Mouse (Mus musculus) neural tube, embryonic 13.5 days (tissue): ENCODE measurements at regions not wholly inside any gene's neighbourhood (a gene's known extent, or its start where the extent isn't known, plus 50 kb on each side); places are given as distances from the start of the nearest gene placed in this dataset.

Experiments used
- ATAC-seq: fragments of 200-750 bp; cut with Nextera tagmentation; 2 replicates; pipeline ENCODE4 v1.8.0; 2017; ENCODE audit warnings: low read depth, mild to moderate bottlenecking, moderate TSS enrichment, moderate library complexity
- H3K27ac ChIP-seq: fragments of 300-500 bp; sonication (generic); replicated peaks from 2 replicates; pipeline ENCODE4 v1.5.1; 2015; ENCODE audit warnings: moderate library complexity, mild to moderate bottlenecking, inconsistent platforms
- H3K27me3 ChIP-seq: fragments of 300-500 bp; sonication (generic); 2 replicates; pipeline ENCODE4 v1.6.1; 2015; ENCODE audit warnings: mild to moderate bottlenecking, inconsistent platforms
- H3K36me3 ChIP-seq: fragments of 300-500 bp; sonication (generic); 2 replicates; pipeline ENCODE4 v1.6.1; 2015; ENCODE audit warnings: mild to moderate bottlenecking, inconsistent platforms
- H3K4me1 ChIP-seq: fragments of 300-500 bp; sonication (generic); replicated peaks from 2 replicates; pipeline ENCODE4 v1.6.1; 2015; ENCODE audit warnings: inconsistent platforms
- H3K4me2 ChIP-seq: fragments of 300-500 bp; sonication (generic); 2 replicates; pipeline ENCODE4 v1.6.1; 2015; ENCODE audit warnings: inconsistent platforms, mild to moderate bottlenecking, moderate library complexity
- H3K4me3 ChIP-seq: fragments of 300-500 bp; sonication (generic); 2 replicates; pipeline ENCODE4 v1.5.1; 2015; ENCODE audit warnings: mild to moderate bottlenecking, inconsistent platforms
- H3K9ac ChIP-seq: fragments of 300-500 bp; sonication (generic); 2 replicates; pipeline ENCODE4 v1.6.1; 2015; ENCODE audit warnings: moderate library complexity, mild to moderate bottlenecking, inconsistent platforms
- H3K9me3 ChIP-seq: fragments of 300-500 bp; sonication (generic); 2 replicates; pipeline ENCODE4 v1.6.1; 2016; ENCODE audit warnings: inconsistent platforms
- WGBS: fragments of 180-500 bp; shearing (Covaris S2); methylation state at CpG from one replicate; pipeline ENCODE4 v1.1.7; 2015; 5-methylcytosine and 5-hydroxymethylcytosine counted together

DNA sequence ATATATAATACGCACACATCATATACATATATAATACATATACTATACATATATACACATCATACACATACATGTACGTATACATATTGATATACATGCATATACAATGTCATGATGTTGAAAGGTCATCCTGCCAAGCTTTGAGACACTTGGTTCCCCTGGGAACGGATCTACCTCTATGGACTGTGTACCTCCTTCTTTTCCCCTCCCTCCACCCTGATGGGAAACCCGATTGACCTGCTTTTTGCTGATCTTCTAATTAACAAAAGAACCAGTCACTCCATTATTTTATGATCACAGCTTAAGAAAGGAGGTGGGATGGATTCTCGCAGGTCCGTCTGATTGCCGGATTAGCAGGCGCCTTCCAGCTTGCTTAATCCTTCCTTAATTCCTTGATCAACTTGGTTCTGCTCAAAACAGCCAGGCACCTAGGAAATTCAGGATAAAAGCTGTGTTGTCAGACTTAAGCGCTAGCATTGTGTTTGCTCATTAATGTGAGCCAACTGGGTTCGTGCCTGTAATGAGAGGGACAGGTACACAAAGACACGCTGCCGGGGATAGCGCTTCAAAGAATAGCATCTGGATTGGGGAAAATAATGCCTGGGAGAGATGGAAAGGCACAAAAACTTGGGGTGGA is 189.3 kb upstream of the Lrfn2 start:
- Histone ChIP-seq H3K4me3 (no peak overlapping the region), H3K9ac (no peak overlapping the region), H3K4me2 (no peak overlapping the region), H3K36me3 (no peaks in the 10 kb centered on the region), H3K9me3 (no peaks in the 10 kb centered on the region; the same call in 1 of the 2 replicates), H3K27ac (no peak overlapping the region), H3K27me3 (no peaks in the 10 kb centered on the region), H3K4me1 (no peaks in the 10 kb centered on the region)
- ATAC-seq: no peak
- WGBS: 90% methylated on average over 13 of the region's 13 CpGs

DNA sequence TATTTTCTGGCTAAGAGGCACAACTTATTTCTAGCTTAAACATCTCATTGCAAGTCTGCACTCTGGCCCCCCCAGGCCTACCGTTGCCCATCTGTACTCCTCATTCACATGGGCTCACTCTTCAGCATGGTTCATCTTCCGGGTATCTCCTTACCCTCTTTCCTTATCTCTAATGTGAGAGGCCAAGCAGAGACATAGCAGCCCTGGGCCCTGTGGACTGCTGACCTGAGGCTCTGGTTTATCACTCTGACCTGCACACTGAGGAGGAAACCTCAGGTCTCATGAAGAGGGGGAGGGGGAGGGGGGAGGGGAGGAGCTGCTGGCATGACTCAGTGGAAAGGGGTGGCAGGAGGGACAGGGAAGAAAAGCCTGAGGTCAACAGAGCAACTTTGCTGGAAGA is 162.1 kb upstream of the Lrfn2 start:
- Histone ChIP-seq H3K4me3 (no peak overlapping the region), H3K4me1 (peaks cover 36% of the 10 kb centered on the region), H3K27me3 (no peaks in the 10 kb centered on the region), H3K36me3 (no peaks in the 10 kb centered on the region), H3K4me2 (no peak overlapping the region), H3K9ac (no peak overlapping the region), H3K9me3 (no peaks in the 10 kb centered on the region), H3K27ac (no peak overlapping the region)
- WGBS: 92% methylated on average over 2 of the region's 2 CpGs
- ATAC-seq: no peak

DNA sequence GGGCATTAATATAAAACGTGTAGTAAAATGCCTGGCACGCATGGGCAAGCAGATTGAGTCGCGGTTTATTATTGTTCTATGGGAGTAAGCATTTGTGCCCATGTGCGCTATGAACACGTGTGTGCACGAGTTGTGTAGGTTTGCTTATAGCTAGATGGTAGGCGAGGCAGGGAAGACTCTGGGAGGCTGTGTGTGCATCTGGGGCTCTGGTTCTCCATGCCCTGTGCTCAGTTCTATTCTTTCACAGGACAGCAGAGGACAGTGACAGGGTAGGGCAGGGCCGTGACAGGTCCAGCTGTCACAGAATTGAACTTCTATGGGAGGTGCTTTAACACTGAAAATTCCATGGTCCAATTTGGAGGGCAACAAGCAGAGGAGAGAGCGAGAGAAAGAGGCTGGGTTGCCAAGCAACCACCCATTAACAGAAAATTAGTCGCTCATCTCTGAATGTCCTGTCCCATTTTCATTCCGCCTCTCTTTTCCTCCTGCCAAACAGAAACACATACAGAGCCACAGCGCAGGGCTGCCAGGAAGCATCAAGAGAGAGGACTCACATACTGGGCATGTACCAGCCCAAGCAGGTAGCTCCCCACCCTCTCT is 160.4 kb upstream of the Lrfn2 start:
- Histone ChIP-seq H3K4me2 (peak overlapping the region; percentile 1; the same call in 1 of the 2 replicates), H3K27me3 (no peaks in the 10 kb centered on the region), H3K9me3 (no peaks in the 10 kb centered on the region), H3K27ac (peak overlapping the region; percentile 74), H3K4me3 (no peak overlapping the region), H3K36me3 (no peaks in the 10 kb centered on the region), H3K4me1 (peaks cover 54% of the 10 kb centered on the region), H3K9ac (no peak overlapping the region)
- WGBS: 37% methylated on average over 13 of the region's 13 CpGs
- peak; percentile 59 for ATAC-seq

DNA sequence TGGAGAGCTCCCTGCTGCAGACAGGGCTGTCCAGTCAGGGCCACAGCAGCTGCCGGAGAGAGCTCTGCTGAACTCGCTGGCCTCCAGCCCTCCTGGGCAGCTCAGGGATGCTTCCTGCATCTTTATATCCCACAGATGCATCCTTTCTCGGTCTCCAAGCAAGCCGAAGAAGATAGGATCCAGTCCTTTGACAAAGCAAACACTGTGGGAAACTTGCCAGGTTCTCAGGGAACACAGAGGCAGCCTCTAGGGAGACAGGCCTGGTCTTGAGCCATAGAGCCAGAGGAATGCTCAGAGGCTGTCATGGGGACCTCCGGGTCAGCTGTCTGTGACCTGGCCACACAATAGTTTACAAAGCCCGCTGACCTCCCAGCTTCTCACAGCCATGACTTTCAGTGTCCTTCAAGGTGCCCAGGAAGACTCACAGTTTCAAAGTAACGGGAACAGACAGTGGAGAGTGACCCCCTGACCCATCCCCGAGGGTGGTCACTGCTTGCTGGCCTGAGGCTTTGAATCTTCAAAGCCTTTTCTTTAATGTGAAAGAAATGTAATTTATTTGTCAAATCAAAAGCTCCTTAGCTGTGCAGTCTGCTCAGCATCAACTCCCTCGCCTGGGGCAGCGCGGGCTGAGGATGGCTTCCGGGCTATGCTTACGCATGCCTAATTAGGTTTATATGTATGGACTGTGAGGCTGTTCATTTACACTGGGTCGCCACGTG is 157.8 kb upstream of the Lrfn2 start:
- Histone ChIP-seq H3K4me3 (no peak overlapping the region), H3K36me3 (no peaks in the 10 kb centered on the region), H3K27ac (peak overlapping the region; percentile 11; the same call in 1 of the 2 replicates), H3K4me1 (peaks cover 55% of the 10 kb centered on the region), H3K9ac (no peak overlapping the region), H3K9me3 (0 out of 2 replicates have a peak, but pooled peaks cover 3% of the 10 kb centered on the region), H3K27me3 (no peaks in the 10 kb centered on the region), H3K4me2 (no peak overlapping the region)
- ATAC-seq: peak; percentile 41; the same call in 1 of the 2 replicates
- 8% methylated on average over 15 of the region's 15 CpGs for WGBS

DNA sequence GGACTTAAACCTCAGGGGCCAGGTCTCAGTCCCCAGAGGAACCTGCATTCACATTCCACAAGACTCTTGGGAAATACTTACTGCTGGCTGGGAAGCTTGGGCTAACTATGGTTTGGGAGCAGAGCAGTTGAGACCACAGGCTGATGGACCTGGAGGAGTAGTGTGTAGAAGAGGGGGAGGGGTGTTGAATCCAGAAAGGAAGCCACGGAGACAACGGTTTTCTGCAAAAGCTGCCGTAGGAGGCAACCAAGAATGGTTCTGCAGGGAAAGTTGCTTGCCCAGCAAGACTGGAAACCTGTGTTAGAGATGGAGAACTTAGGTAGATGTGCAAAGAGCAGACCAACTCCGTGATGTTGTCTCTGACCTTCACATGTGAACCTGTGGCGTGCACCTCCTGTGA is 156.7 kb upstream of the Lrfn2 start:
- peaks cover 55% of the 10 kb centered on the region for H3K4me1 ChIP-seq
- H3K27ac ChIP-seq: no peak overlapping the region
- H3K27me3 ChIP-seq: no peaks in the 10 kb centered on the region
- no peak overlapping the region for H3K4me3 ChIP-seq
- no peak overlapping the region for H3K4me2 ChIP-seq
- 0 out of 2 replicates have a peak, but pooled peaks cover 3% of the 10 kb centered on the region for H3K9me3 ChIP-seq
- WGBS: 86% methylated on average over 5 of the region's 5 CpGs
- H3K9ac ChIP-seq: no peak overlapping the region
- no peaks in the 10 kb centered on the region for H3K36me3 ChIP-seq
- no peak for ATAC-seq

DNA sequence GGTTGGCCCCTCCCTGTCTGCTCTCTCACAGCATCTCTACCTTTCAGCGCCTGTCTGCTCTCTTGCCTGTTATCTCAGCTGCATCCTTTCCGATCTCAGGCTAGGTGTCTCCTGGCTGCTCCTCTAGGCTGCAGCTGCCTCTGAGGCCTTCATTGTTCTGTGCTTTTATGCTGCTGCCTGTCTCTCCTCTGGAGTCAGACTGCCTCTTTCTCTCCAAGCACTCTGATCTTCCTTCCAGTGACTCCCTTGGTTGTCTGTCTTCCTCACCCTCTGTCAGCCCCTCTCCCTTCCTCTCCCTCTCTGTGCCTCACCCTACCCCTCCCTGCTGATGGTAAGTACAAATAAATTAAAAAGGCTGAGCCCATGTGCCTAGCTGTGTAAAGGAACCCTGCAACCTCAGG is 155.7 kb upstream of the Lrfn2 start:
- Histone ChIP-seq H3K9me3 (0 out of 2 replicates have a peak, but pooled peaks cover 3% of the 10 kb centered on the region), H3K27me3 (no peaks in the 10 kb centered on the region), H3K4me3 (no peak overlapping the region), H3K4me1 (peaks cover 53% of the 10 kb centered on the region), H3K9ac (peak overlapping the region; percentile 50), H3K27ac (peak overlapping the region; percentile 83), H3K36me3 (no peaks in the 10 kb centered on the region), H3K4me2 (no peak overlapping the region)
- WGBS: 15% methylated on average over 2 of the region's 2 CpGs
- peak; percentile 23; the same call in 1 of the 2 replicates for ATAC-seq

DNA sequence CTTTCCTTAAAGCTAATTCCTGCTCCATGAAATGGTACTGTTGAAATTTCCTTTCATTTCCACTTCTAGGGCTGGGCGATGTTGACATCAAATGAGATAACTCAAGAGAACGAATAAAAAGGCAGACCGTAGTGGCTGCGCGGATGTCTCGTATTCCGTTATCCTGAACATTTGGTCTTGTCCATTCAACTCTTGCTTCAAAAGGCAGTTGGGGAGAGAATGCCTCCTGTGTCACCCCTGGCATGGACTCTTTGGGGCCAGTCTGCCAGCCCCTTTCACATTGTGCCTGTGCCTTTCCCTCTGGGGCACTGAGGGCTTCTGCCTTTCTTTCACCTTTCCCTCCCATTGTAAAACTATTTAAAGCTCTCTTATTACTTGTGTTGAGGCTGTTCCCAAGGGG is 152.0 kb upstream of the Lrfn2 start:
- no peak for ATAC-seq
- H3K4me3 ChIP-seq: no peak overlapping the region
- no peak overlapping the region for H3K27ac ChIP-seq
- no peak overlapping the region for H3K9ac ChIP-seq
- H3K9me3 ChIP-seq: 0 out of 2 replicates have a peak, but pooled peaks cover 3% of the 10 kb centered on the region
- no peaks in the 10 kb centered on the region for H3K27me3 ChIP-seq
- H3K4me1 ChIP-seq: peaks cover 23% of the 10 kb centered on the region
- no peak overlapping the region for H3K4me2 ChIP-seq
- no peaks in the 10 kb centered on the region for H3K36me3 ChIP-seq
- WGBS: 85% methylated on average over 7 of the region's 7 CpGs

DNA sequence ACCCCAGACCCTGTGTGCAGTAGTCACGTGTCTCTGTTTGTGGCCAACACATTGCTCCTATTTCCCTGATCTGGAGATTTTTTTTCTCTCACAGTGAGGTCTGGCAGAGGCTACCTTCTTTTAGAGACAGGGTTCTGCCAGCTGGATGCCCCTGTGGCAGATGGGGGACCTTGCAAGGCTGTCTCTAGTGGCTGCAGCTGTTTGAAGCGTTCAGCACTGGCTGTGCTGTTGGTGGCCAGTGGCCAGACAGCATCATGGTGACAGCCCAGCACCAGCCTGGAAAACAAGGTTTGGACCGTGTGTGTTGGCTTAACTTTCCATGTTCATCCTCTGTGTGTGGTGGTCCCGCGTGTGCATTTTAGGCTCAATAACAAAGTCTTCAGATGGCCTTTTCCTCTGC is 147.8 kb upstream of the Lrfn2 start:
- Histone ChIP-seq H3K36me3 (no peaks in the 10 kb centered on the region), H3K27me3 (no peaks in the 10 kb centered on the region), H3K9me3 (no peaks in the 10 kb centered on the region), H3K4me2 (no peak overlapping the region), H3K9ac (no peak overlapping the region), H3K4me3 (no peak overlapping the region), H3K4me1 (peaks cover 5% of the 10 kb centered on the region; the same call in 1 of the 2 replicates), H3K27ac (no peak overlapping the region)
- 71% methylated on average over 5 of the region's 5 CpGs for WGBS
- no peak for ATAC-seq

DNA sequence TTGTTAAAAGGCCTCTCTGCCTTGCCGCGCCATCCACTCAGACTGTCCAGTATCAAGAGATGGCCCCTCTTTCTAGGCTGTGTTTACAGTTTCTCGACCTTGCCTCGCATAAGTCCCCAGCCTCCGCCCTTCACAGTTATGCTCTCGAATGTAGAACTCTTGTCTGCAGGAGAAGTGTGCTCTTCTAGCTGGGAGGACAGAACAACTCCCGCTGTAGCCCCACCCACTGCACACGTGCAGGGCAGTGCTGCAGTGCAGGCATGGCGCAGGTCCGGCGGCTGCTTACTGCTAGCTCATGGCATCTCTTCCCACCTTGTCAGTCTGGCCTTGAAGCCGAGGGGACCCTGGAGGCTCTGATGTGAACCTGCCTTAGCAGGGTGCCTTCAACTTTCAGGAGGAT is 145.7 kb upstream of the Lrfn2 start:
- Histone ChIP-seq H3K27ac (no peak overlapping the region), H3K9ac (no peak overlapping the region), H3K4me2 (no peak overlapping the region), H3K9me3 (no peaks in the 10 kb centered on the region), H3K27me3 (no peaks in the 10 kb centered on the region), H3K4me3 (no peak overlapping the region), H3K36me3 (no peaks in the 10 kb centered on the region), H3K4me1 (no peaks in the 10 kb centered on the region)
- ATAC-seq: no peak
- WGBS: 83% methylated on average over 12 of the region's 12 CpGs

DNA sequence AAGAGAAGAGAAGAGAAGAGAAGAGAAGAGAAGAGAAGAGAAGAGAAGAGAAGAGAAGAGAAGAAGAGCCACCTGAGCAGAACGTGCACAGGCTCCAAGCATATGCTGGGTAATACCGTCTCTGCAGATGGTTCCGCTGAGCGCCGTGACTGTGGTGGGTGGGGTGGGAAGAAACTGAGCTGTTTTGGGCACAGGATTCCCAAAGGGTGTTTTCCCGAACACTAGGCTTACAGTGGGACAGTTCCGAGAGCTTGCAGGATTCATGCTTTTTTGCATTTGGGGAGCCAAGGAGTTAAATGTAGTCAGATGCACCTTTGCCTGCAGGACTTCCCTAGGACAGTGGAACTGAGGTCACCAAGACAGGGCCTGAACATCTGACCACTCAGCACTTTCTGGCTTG is 142.3 kb upstream of the Lrfn2 start:
- Histone ChIP-seq H3K4me2 (no peak overlapping the region), H3K4me3 (no peak overlapping the region), H3K27me3 (no peaks in the 10 kb centered on the region), H3K36me3 (no peaks in the 10 kb centered on the region), H3K9ac (no peak overlapping the region), H3K9me3 (no peaks in the 10 kb centered on the region), H3K27ac (no peak overlapping the region), H3K4me1 (peaks cover 13% of the 10 kb centered on the region)
- no peak for ATAC-seq
- 88% methylated on average over 7 of the region's 7 CpGs for WGBS

DNA sequence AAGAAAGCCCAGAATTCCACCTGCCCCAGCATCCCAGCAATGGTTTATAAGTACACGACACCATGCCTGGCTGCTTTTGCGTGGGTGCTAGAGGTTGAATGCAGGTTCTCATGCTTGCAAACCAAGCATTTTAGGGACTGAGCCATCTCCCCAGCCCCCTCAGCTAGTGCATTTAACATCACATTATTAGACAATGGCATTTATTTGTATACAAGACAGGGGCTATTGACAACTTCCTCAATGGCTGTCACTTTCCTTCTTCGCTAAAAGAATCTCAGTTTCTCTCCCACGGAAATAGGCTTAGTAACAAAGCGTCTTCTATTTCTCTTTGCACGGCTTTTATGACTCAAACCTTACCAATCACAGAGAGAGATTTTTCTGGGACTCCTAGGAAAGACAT is 141.7 kb upstream of the Lrfn2 start:
- H3K9ac ChIP-seq: no peak overlapping the region
- no peaks in the 10 kb centered on the region for H3K9me3 ChIP-seq
- 55% methylated on average over 6 of the region's 6 CpGs for WGBS
- no peak for ATAC-seq
- no peak overlapping the region for H3K4me3 ChIP-seq
- no peak overlapping the region for H3K27ac ChIP-seq
- H3K36me3 ChIP-seq: no peaks in the 10 kb centered on the region
- H3K4me2 ChIP-seq: no peak overlapping the region
- H3K27me3 ChIP-seq: no peaks in the 10 kb centered on the region
- H3K4me1 ChIP-seq: peaks cover 13% of the 10 kb centered on the region

DNA sequence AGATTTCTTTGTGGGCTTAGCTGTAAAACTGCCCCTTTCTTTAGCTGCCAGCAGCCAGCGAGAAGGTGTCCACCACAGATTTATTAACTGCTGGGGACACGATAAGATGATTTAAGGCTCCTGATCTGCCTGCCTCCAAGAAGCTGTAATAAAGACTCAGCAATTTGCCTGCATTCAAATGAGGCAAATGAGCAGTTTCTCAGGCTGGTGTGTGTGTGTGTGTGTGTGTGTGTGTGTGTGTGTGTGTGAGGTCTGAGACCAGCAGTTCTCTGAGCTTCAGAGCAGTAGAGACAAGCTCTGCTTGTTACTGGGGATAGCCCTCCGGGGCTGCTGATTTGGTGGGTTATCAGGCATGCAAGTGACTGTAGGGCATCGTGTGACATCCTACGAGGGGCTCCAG is 139.2 kb upstream of the Lrfn2 start:
- Histone ChIP-seq H3K4me2 (no peak overlapping the region), H3K36me3 (no peaks in the 10 kb centered on the region), H3K4me1 (peaks cover 13% of the 10 kb centered on the region), H3K27ac (peak overlapping the region; percentile 72), H3K9me3 (no peaks in the 10 kb centered on the region), H3K9ac (no peak overlapping the region), H3K4me3 (no peak overlapping the region), H3K27me3 (no peaks in the 10 kb centered on the region)
- WGBS: 40% methylated on average over 5 of the region's 5 CpGs
- peak; percentile 50 for ATAC-seq
